Mouse (Mus musculus) gonadal fat pad, adult 2 months (tissue): ENCODE results near the gene Clec4f. TPM values are rescaled to one million over a fixed set of nuclear protein-coding genes. Genes with fewer than 3 reads are reported as not detected.
"Not testable (repeated sequence)": the region's sequence is repeated elsewhere in the genome, so short reads cannot be mapped to it uniquely, and the experiment has no call there.

Source experiments
- DNase-seq: peaks from one replicate; pipeline ENCODE4 v3.0.0-alpha.2; 2012; ENCODE audit warnings: low read depth
- polyA plus RNA-seq: library from polyadenylated mRNA; depleted of rRNA; stranded (reverse); fragments of >200 nt; gene quantifications from 2 replicates; pipeline ENCODE4 v1.2.3, GENCODE M21; 2012; rRNA removed

Clec4f gene
- polyA plus RNA-seq, 1 experiment: not detected

GRCm38 (mm10) chr6:83634106-83634505 is 21.9 kb downstream of the Clec4f start:
- not testable (repeated sequence) for DNase-seq

- DNase-seq: no peak
These were observed 24.2 kb downstream of the Clec4f start for GRCm38 (mm10) chr6:83631815-83632214.

- DNase-seq: no peak
These were observed 29.2 kb downstream of the Clec4f start for GRCm38 (mm10) chr6:83626781-83627180.

- DNase-seq: no peak
These were observed 36.0 kb downstream of the Clec4f start for GRCm38 (mm10) chr6:83619955-83620354.

GRCm38 (mm10) chr6:83617581-83618335 is 38.2 kb downstream of the Clec4f start:
- no peak for DNase-seq

GRCm38 (mm10) chr6:83616512-83616911 is 39.5 kb downstream of the Clec4f start:
- DNase-seq: no peak

- DNase-seq: no peak
These were observed 41.5 kb downstream of the Clec4f start for GRCm38 (mm10) chr6:83614469-83614868.

GRCm38 (mm10) chr6:83612976-83613375 is 43.0 kb downstream of the Clec4f start:
- DNase-seq: no peak

- no peak for DNase-seq
These were observed 56.3 kb downstream of the Clec4f start for GRCm38 (mm10) chr6:83599636-83600174.

GRCm38 (mm10) chr6:83599060-83599550 is 56.9 kb downstream of the Clec4f start:
- no peak for DNase-seq

GRCm38 (mm10) chr6:83598646-83599045 is 57.3 kb downstream of the Clec4f start:
- DNase-seq: no peak

GRCm38 (mm10) chr6:83597988-83598387 is 58.0 kb downstream of the Clec4f start:
- DNase-seq: no peak

- no peak for DNase-seq
These were observed 61.0 kb downstream of the Clec4f start for GRCm38 (mm10) chr6:83595035-83595434.

Other genes starting within 250 kb of the Clec4f start
- 10.6 and 16.0 TPM in 2 replicates for gene Tet3, start 197.1 kb downstream of the Clec4f start, polyA plus RNA-seq
- 80.1 and 80.7 TPM in 2 replicates for gene Dguok, start 149.2 kb downstream of the Clec4f start, polyA plus RNA-seq
- gene Actg2, start 119.9 kb downstream of the Clec4f start, polyA plus RNA-seq: 1,397 and 1,448 TPM in 2 replicates
- 22.6 and 22.9 TPM in 2 replicates for gene Stambp, start 83.5 kb downstream of the Clec4f start, polyA plus RNA-seq
- 0.28 TPM in 1 of 2 replicates, not detected in the other for gene Cd207, start 21.7 kb upstream of the Clec4f start, polyA plus RNA-seq
- gene Vax2, start 55.1 kb upstream of the Clec4f start, polyA plus RNA-seq: not detected in 2 replicates
- 8.9 and 10.4 TPM in 2 replicates for gene Atp6v1b1, start 86.8 kb upstream of the Clec4f start, polyA plus RNA-seq
- gene Ankrd53, start 106.5 kb upstream of the Clec4f start, polyA plus RNA-seq: 0.45 and 0.47 TPM in 2 replicates
- 134 and 139 TPM in 2 replicates for gene Tex261, start 119.6 kb upstream of the Clec4f start, polyA plus RNA-seq
- 32.1 and 36.4 TPM in 2 replicates for gene Nagk, start 138.8 kb upstream of the Clec4f start, polyA plus RNA-seq
- 15.8 and 16.7 TPM in 2 replicates for gene Paip2b, start 175.6 kb upstream of the Clec4f start, polyA plus RNA-seq
- gene Zfp638, start 210.9 kb upstream of the Clec4f start, polyA plus RNA-seq: 11.8 and 13.2 TPM in 2 replicates